Mouse (Mus musculus) stomach, postnatal 0 days (tissue): Measurements from ENCODE around the gene Ptprt. TPM values are rescaled to one million over a fixed set of nuclear protein-coding genes. Genes with fewer than 3 reads are reported as not detected.

ENCODE experiments used
- ATAC-seq: fragments of 200-750 bp; cut with Nextera tagmentation; 2 replicates; pipeline ENCODE4 v1.8.0; 2017; ENCODE audit not compliant: low FRiP score, low TSS enrichment
- DNase-seq: peaks from one replicate; pipeline ENCODE4 v3.0.0-alpha.2; 2016; ENCODE audit warnings: low spot score
- H3K27ac ChIP-seq: fragments of 300-500 bp; sonication (generic); replicated peaks from 2 replicates; pipeline ENCODE4 v1.5.1; 2014; ENCODE audit warnings: mild to moderate bottlenecking, control low read depth
- H3K27me3 ChIP-seq: fragments of 300-500 bp; sonication (generic); 2 replicates; pipeline ENCODE4 v1.6.1; 2014; ENCODE audit warnings: low read length; ENCODE audit not compliant: control insufficient read depth, insufficient read depth
- H3K36me3 ChIP-seq: fragments of 300-500 bp; sonication (generic); 2 replicates; pipeline ENCODE4 v1.6.1; 2014; ENCODE audit warnings: low read length, mixed read lengths; ENCODE audit not compliant: control insufficient read depth, insufficient read depth
- H3K4me1 ChIP-seq: fragments of 300-500 bp; sonication (generic); replicated peaks from 2 replicates; pipeline ENCODE4 v1.6.1; 2014; ENCODE audit warnings: antibody characterized with exemption; ENCODE audit not compliant: control insufficient read depth, insufficient read depth
- H3K4me2 ChIP-seq: fragments of 300-500 bp; sonication (generic); replicated peaks from 2 replicates; pipeline ENCODE4 v1.6.1; 2014; ENCODE audit warnings: low read depth, mild to moderate bottlenecking, control low read depth, moderate library complexity
- H3K4me3 ChIP-seq: fragments of 300-500 bp; sonication (generic); 2 replicates; pipeline ENCODE4 v1.5.1; 2014; ENCODE audit warnings: low read depth, low read length, control low read depth
- H3K9ac ChIP-seq: fragments of 300-500 bp; sonication (generic); 2 replicates; pipeline ENCODE4 v1.6.1; 2014; ENCODE audit warnings: mild to moderate bottlenecking, low read length, control low read depth, mixed read lengths
- H3K9me3 ChIP-seq: fragments of 300-500 bp; sonication (generic); 2 replicates; pipeline ENCODE4 v1.6.1; 2016; ENCODE audit warnings: low read length; ENCODE audit not compliant: control insufficient read depth
- CTCF ChIP-seq: IDR thresholded peaks from 2 replicates; pipeline ENCODE4 v1.5.1; 2016; ENCODE audit warnings: antibody characterized with exemption, low read depth, mild to moderate bottlenecking, moderate library complexity
- EP300 ChIP-seq: optimal IDR thresholded peaks from 2 replicates; pipeline ENCODE3; 2016; ENCODE audit warnings: antibody characterized with exemption
- WGBS: fragments of 180-500 bp; shearing (Covaris S2); extraction: QIAGEN DNeasy Blood & Tissue Kit; methylation state at CpG from one replicate; pipeline ENCODE4 v1.1.7; 2014; 5-methylcytosine and 5-hydroxymethylcytosine counted together
- polyA plus RNA-seq: library from polyadenylated mRNA; unstranded; fragments of >200 nt; fragmentation: Nextera tagmentation; extraction: Ambion mirVana; gene quantifications from 2 replicates; pipeline ENCODE4 v1.2.1, GENCODE M21; 2015

Gene Ptprt
- polyA plus RNA-seq, 1 experiment from 2014 or later, result 0.89 TPM

- WGBS, result 87% methylated on average over 2 of the region's 2 CpGs
- no peaks in the 10 kb centered on the region for H3K27me3 ChIP-seq
- H3K4me3 ChIP-seq, result no peak overlapping the region
- no peak overlapping the region for H3K9ac ChIP-seq
- H3K9me3 ChIP-seq, result no peaks in the 10 kb centered on the region
- H3K27ac ChIP-seq, result no peak overlapping the region
- no peaks in the 10 kb centered on the region for H3K36me3 ChIP-seq
- TF ChIP-seq CTCF, result peak; percentile 30
- no peak for TF ChIP-seq EP300
- DNase-seq (no peak), ATAC-seq (no peak)
- H3K4me2 ChIP-seq, result no peak overlapping the region
- H3K4me1 ChIP-seq, result no peaks in the 10 kb centered on the region
Observed at GRCm38 (mm10) chr2:161640805-161641204, 1020.1 kb downstream of the Ptprt start.

- ATAC-seq (no peak), DNase-seq (no peak)
- Histone ChIP-seq H3K9me3 (no peaks in the 10 kb centered on the region), H3K27ac (no peak overlapping the region), H3K36me3 (no peaks in the 10 kb centered on the region), H3K4me1 (no peaks in the 10 kb centered on the region), H3K27me3 (no peaks in the 10 kb centered on the region), H3K4me2 (no peak overlapping the region), H3K9ac (no peak overlapping the region), H3K4me3 (no peak overlapping the region)
- WGBS, result 92% methylated on average over 2 of the region's 2 CpGs
- no peak for TF ChIP-seq CTCF
- no peak for TF ChIP-seq EP300
Observed at GRCm38 (mm10) chr2:161634084-161634483, 1026.9 kb downstream of the Ptprt start.

- 84% methylated on average over 1 of the region's 1 CpGs for WGBS
Observed at GRCm38 (mm10) chr2:161625896-161626295, 1035.1 kb downstream of the Ptprt start.

GRCm38 (mm10) chr2:161608401-161608800, 1052.5 kb downstream of the Ptprt start:
- H3K4me1 ChIP-seq, result no peaks in the 10 kb centered on the region
- TF ChIP-seq EP300 (no peak), CTCF (no peak)
- H3K4me3 ChIP-seq, result no peak overlapping the region
- H3K4me2 ChIP-seq, result no peak overlapping the region
- no peaks in the 10 kb centered on the region for H3K9me3 ChIP-seq
- ATAC-seq (no peak), DNase-seq (no peak)
- H3K9ac ChIP-seq, result no peak overlapping the region
- H3K27ac ChIP-seq, result no peak overlapping the region
- H3K27me3 ChIP-seq, result no peaks in the 10 kb centered on the region
- no peaks in the 10 kb centered on the region for H3K36me3 ChIP-seq
- 66% methylated on average over 4 of the region's 4 CpGs for WGBS

More at GRCm38 (mm10) chr2:161625896-161626295, 1035.1 kb downstream of the Ptprt start:
- Histone ChIP-seq H3K9ac (no peak overlapping the region), H3K9me3 (no peaks in the 10 kb centered on the region), H3K4me3 (no peak overlapping the region), H3K27me3 (no peaks in the 10 kb centered on the region), H3K36me3 (no peaks in the 10 kb centered on the region), H3K4me1 (no peaks in the 10 kb centered on the region), H3K27ac (no peak overlapping the region), H3K4me2 (no peak overlapping the region)
- ATAC-seq (no peak), DNase-seq (no peak)
- no peak for TF ChIP-seq EP300
- no peak for TF ChIP-seq CTCF

- Histone ChIP-seq H3K27me3 (no peaks in the 10 kb centered on the region), H3K4me2 (no peak overlapping the region), H3K9me3 (no peaks in the 10 kb centered on the region), H3K9ac (no peak overlapping the region), H3K36me3 (no peaks in the 10 kb centered on the region), H3K27ac (no peak overlapping the region), H3K4me3 (no peak overlapping the region), H3K4me1 (no peaks in the 10 kb centered on the region)
- ATAC-seq (no peak), DNase-seq (peak; percentile 16)
- TF ChIP-seq CTCF (no peak), EP300 (no peak)
- WGBS, result 75% methylated on average over 4 of the region's 4 CpGs
Observed at GRCm38 (mm10) chr2:161607372-161607771, 1053.6 kb downstream of the Ptprt start.

GRCm38 (mm10) chr2:161600206-161600808, 1060.6 kb downstream of the Ptprt start:
- DNase-seq, result no peak
- Histone ChIP-seq H3K4me1 (no peaks in the 10 kb centered on the region), H3K4me3 (no peak overlapping the region), H3K4me2 (no peak overlapping the region), H3K36me3 (no peaks in the 10 kb centered on the region), H3K27ac (no peak overlapping the region), H3K27me3 (no peaks in the 10 kb centered on the region), H3K9me3 (no peaks in the 10 kb centered on the region), H3K9ac (no peak overlapping the region)
- no peak for ATAC-seq
- TF ChIP-seq CTCF (no peak), EP300 (no peak)
- WGBS, result 41% methylated on average over 6 of the region's 6 CpGs
